Mouse (Mus musculus) left cerebral cortex, adult 11 months (tissue): ENCODE results near the gene Taldo1.

Experiments
- DNase-seq: peaks from one replicate; pipeline ENCODE4 v3.0.0; 2022; ENCODE audit warnings: low spot score

Gene Taldo1

GRCm38 (mm10) chr7:141426948-141427730 is 35.1 kb downstream of the Taldo1 start:
- no peak for DNase-seq

GRCm38 (mm10) chr7:141428701-141429100 is 36.7 kb downstream of the Taldo1 start:
- DNase-seq, result no peak

- DNase-seq, result peak; percentile 89
These were observed 37.3 kb downstream of the Taldo1 start, which contains the start of gene Cend1 for GRCm38 (mm10) chr7:141429310-141429709. Gene Cend1, minus strand, starts transcription at chr7:141429491.

GRCm38 (mm10) chr7:141429840-141430584 is 38.0 kb downstream of the Taldo1 start:
- DNase-seq, result no peak

- no peak for DNase-seq
These were observed 38.7 kb downstream of the Taldo1 start for GRCm38 (mm10) chr7:141430585-141431240.

GRCm38 (mm10) chr7:141431434-141432185 is 39.6 kb downstream of the Taldo1 start:
- no peak for DNase-seq

GRCm38 (mm10) chr7:141432186-141432611 is 40.2 kb downstream of the Taldo1 start:
- DNase-seq, result no peak

- no peak for DNase-seq
These were observed 40.9 kb downstream of the Taldo1 start for GRCm38 (mm10) chr7:141432741-141433516.

GRCm38 (mm10) chr7:141433517-141434400 is 41.8 kb downstream of the Taldo1 start:
- no peak for DNase-seq

GRCm38 (mm10) chr7:141434464-141434863 is 42.5 kb downstream of the Taldo1 start:
- no peak for DNase-seq

GRCm38 (mm10) chr7:141435129-141435855 is 43.3 kb downstream of the Taldo1 start:
- no peak for DNase-seq

GRCm38 (mm10) chr7:141435856-141436522 is 44.0 kb downstream of the Taldo1 start:
- DNase-seq, result no peak

- DNase-seq, result no peak
These were observed 44.5 kb downstream of the Taldo1 start for GRCm38 (mm10) chr7:141436523-141436892.

GRCm38 (mm10) chr7:141437178-141438120 is 45.5 kb downstream of the Taldo1 start, which contains the start of gene Slc25a22:
Gene Slc25a22, minus strand, starts transcription at chr7:141437892.
- no peak for DNase-seq

- DNase-seq, result no peak
These were observed 46.4 kb downstream of the Taldo1 start for GRCm38 (mm10) chr7:141438201-141438968.

GRCm38 (mm10) chr7:141439140-141439679 is 47.2 kb downstream of the Taldo1 start:
- no peak for DNase-seq

GRCm38 (mm10) chr7:141439811-141440210 is 47.8 kb downstream of the Taldo1 start:
- no peak for DNase-seq
